Mouse (Mus musculus) MN1 (cell line): ENCODE measurements around the gene Gm21292.
"Not testable (repeated sequence)": the region's sequence is repeated elsewhere in the genome, so short reads cannot be mapped to it uniquely, and the experiment has no call there.

ENCODE experiments used
- DNase-seq: peaks from one replicate; pipeline ENCODE4 v3.0.0-alpha.2; 2016; ENCODE audit warnings: low spot score

Gm21292 gene

GRCm38 (mm10) chrY:9133824-9134223 lies at the start of gene Gm21292:
Gene Gm21292, minus strand, starts transcription at chrY:9133924.
- not testable (repeated sequence) for DNase-seq
